Mouse (Mus musculus) lung, embryonic 14.5 days (tissue): ENCODE measurements at regions not wholly inside any gene's neighbourhood (a gene's known extent, or its start where the extent isn't known, plus 50 kb on each side); places are given as distances from the start of the nearest gene placed in this dataset.

Source experiments
- ATAC-seq: fragments of 200-750 bp; cut with Nextera tagmentation; 2 replicates; pipeline ENCODE4 v1.8.0; 2017; ENCODE audit warnings: mild to moderate bottlenecking, moderate TSS enrichment, moderate library complexity; ENCODE audit not compliant: insufficient read depth
- DNase-seq: peaks from one replicate; pipeline ENCODE4 v3.0.0-alpha.2; 2015
- H3K27ac ChIP-seq: fragments of 300-500 bp; sonication (generic); 2 replicates; pipeline ENCODE4 v1.5.1; 2014; ENCODE audit warnings: low read depth, mild to moderate bottlenecking, moderate library complexity
- H3K27me3 ChIP-seq: fragments of 300-500 bp; sonication (generic); 2 replicates; pipeline ENCODE4 v1.6.1; 2014; ENCODE audit warnings: low read length, control low read depth; ENCODE audit not compliant: insufficient read depth
- H3K36me3 ChIP-seq: fragments of 300-500 bp; sonication (generic); 2 replicates; pipeline ENCODE4 v1.6.1; 2014; ENCODE audit warnings: control low read depth; ENCODE audit not compliant: insufficient read depth
- H3K4me1 ChIP-seq: fragments of 300-500 bp; sonication (generic); 2 replicates; pipeline ENCODE4 v1.6.1; 2014; ENCODE audit warnings: antibody characterized with exemption, control low read depth; ENCODE audit not compliant: insufficient read depth
- H3K4me2 ChIP-seq: fragments of 300-500 bp; sonication (generic); 2 replicates; pipeline ENCODE4 v1.6.1; 2014; ENCODE audit warnings: mild to moderate bottlenecking
- H3K4me3 ChIP-seq: fragments of 300-500 bp; sonication (generic); 2 replicates; pipeline ENCODE4 v1.5.1; 2014; ENCODE audit warnings: low read depth, low read length
- H3K9ac ChIP-seq: fragments of 300-500 bp; sonication (generic); 2 replicates; pipeline ENCODE4 v1.6.1; 2014
- H3K9me3 ChIP-seq: fragments of 300-500 bp; sonication (generic); 2 replicates; pipeline ENCODE4 v1.6.1; 2016; ENCODE audit warnings: low read depth, low read length, control low read depth
- CTCF ChIP-seq: IDR thresholded peaks from 2 replicates; pipeline ENCODE4 v1.5.1; 2016; ENCODE audit warnings: antibody characterized with exemption, low read depth
- WGBS: fragments of 180-500 bp; shearing (Covaris S2); extraction: QIAGEN DNeasy Blood & Tissue Kit; methylation state at CpG from one replicate; pipeline ENCODE4 v1.1.7; 2014; 5-methylcytosine and 5-hydroxymethylcytosine counted together

DNA sequence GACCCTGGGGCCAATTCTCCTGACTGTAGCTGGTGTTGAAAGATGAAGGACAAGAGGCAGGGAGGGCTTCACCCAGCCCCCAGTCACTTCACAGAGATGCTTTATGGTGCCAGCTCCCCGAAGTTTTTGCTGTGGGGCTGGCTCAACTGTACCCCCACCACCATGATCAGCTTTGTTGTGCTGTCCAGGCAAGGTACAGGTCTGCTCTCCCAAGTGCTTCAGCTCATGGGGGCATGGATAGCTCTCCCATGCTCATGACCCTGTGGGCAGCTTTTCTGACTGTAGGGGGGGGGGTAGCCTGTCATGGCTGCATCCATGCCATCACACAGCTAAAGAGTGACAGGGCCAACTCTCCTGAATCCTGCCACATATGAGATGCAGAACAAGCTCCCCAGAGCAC lies 1072.9 kb upstream of the Cited2 start:
- WGBS, result 46% methylated on average over 1 of the region's 1 CpGs
- H3K27ac ChIP-seq, result no peak overlapping the region
- no peak for ATAC-seq
- H3K27me3 ChIP-seq, result no peaks in the 10 kb centered on the region
- DNase-seq, result no peak
- no peak overlapping the region for H3K4me3 ChIP-seq
- no peaks in the 10 kb centered on the region for H3K36me3 ChIP-seq
- TF ChIP-seq CTCF, result no peak
- H3K9ac ChIP-seq, result no peak overlapping the region
- H3K4me1 ChIP-seq, result no peaks in the 10 kb centered on the region
- no peaks in the 10 kb centered on the region for H3K9me3 ChIP-seq
- no peak overlapping the region for H3K4me2 ChIP-seq

DNA sequence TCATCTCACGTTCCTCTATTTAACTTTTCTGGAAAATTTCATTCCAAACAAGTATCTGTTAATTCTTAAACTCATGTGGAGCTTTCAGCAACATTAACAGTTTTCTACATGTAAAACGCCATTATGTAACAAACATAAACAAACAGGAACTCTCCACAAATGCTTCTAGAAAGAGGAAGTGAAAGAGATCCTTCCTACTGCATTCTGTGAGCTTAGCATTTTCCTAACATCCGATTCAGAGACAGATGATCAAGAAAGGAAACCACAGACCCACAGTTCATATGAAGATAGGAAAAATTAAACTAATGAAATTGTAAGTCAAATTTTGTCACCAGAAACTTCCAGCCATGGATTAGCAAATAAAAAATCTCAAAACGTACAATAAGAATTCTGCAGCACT lies 1070.6 kb upstream of the Cited2 start:
- DNase-seq (no peak), ATAC-seq (no peak)
- 76% methylated on average over 4 of the region's 4 CpGs for WGBS
- TF ChIP-seq CTCF, result no peak
- no peak overlapping the region for H3K27ac ChIP-seq
- H3K9ac ChIP-seq, result no peak overlapping the region
- H3K27me3 ChIP-seq, result no peaks in the 10 kb centered on the region
- H3K9me3 ChIP-seq, result no peaks in the 10 kb centered on the region
- no peaks in the 10 kb centered on the region for H3K36me3 ChIP-seq
- H3K4me2 ChIP-seq, result no peak overlapping the region
- H3K4me1 ChIP-seq, result no peaks in the 10 kb centered on the region
- no peak overlapping the region for H3K4me3 ChIP-seq

- Histone ChIP-seq H3K9ac (no peak overlapping the region), H3K4me3 (no peak overlapping the region), H3K27ac (no peak overlapping the region), H3K27me3 (no peaks in the 10 kb centered on the region), H3K4me1 (no peaks in the 10 kb centered on the region), H3K4me2 (no peak overlapping the region), H3K9me3 (no peaks in the 10 kb centered on the region), H3K36me3 (no peaks in the 10 kb centered on the region)
- WGBS, result 27% methylated on average over 1 of the region's 1 CpGs
- no peak for ATAC-seq
- TF ChIP-seq CTCF, result no peak
- DNase-seq, result no peak
These were observed 1058.5 kb upstream of the Cited2 start for GRCm38 (mm10) chr10:16664483-16664882.

DNA sequence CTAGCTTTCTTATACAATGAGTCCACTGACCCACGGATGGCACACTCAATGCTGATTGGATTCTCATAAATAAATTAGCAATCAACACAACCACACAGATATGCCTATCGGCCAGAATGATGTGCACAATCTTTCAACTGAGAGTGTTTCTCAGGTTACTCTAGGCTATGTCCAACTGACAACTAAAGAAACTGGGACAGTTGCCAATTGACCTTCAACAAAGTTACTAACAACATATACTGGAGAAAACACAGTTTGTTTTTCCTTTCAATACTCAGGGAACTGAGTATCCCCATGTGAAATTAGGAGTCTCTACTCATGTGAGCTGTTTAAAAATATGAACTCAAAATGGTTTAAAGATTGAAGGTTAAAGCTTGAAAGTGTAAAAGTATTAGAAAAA lies 1052.7 kb upstream of the Cited2 start:
- no peaks in the 10 kb centered on the region for H3K27me3 ChIP-seq
- no peak overlapping the region for H3K9ac ChIP-seq
- ATAC-seq, result no peak
- H3K4me1 ChIP-seq, result no peaks in the 10 kb centered on the region
- TF ChIP-seq CTCF, result no peak
- H3K4me3 ChIP-seq, result no peak overlapping the region
- no peak overlapping the region for H3K4me2 ChIP-seq
- WGBS, result 49% methylated on average over 2 of the region's 2 CpGs
- DNase-seq, result peak; percentile 4
- no peak overlapping the region for H3K27ac ChIP-seq
- H3K9me3 ChIP-seq, result no peaks in the 10 kb centered on the region
- no peaks in the 10 kb centered on the region for H3K36me3 ChIP-seq

GRCm38 (mm10) chr10:16681001-16681400 lies 1042.0 kb upstream of the Cited2 start:
- WGBS, result 80% methylated on average over 3 of the region's 3 CpGs
- no peak for ATAC-seq
- no peak for DNase-seq
- Histone ChIP-seq H3K4me2 (no peak overlapping the region), H3K9me3 (no peaks in the 10 kb centered on the region), H3K4me3 (no peak overlapping the region), H3K27me3 (no peaks in the 10 kb centered on the region), H3K27ac (no peak overlapping the region), H3K9ac (no peak overlapping the region), H3K4me1 (no peaks in the 10 kb centered on the region), H3K36me3 (no peaks in the 10 kb centered on the region)
- TF ChIP-seq CTCF, result no peak

- DNase-seq, result no peak
- no peak for ATAC-seq
- H3K9ac ChIP-seq, result no peak overlapping the region
- TF ChIP-seq CTCF, result no peak
- no peak overlapping the region for H3K27ac ChIP-seq
- no peaks in the 10 kb centered on the region for H3K9me3 ChIP-seq
- no peaks in the 10 kb centered on the region for H3K36me3 ChIP-seq
- H3K4me1 ChIP-seq, result no peaks in the 10 kb centered on the region
- H3K4me2 ChIP-seq, result no peak overlapping the region
- WGBS, result 92% methylated on average over 1 of the region's 1 CpGs
- H3K27me3 ChIP-seq, result no peaks in the 10 kb centered on the region
- no peak overlapping the region for H3K4me3 ChIP-seq
These were observed 1037.7 kb upstream of the Cited2 start for GRCm38 (mm10) chr10:16685352-16685751.

- H3K4me2 ChIP-seq, result no peak overlapping the region
- H3K4me3 ChIP-seq, result no peak overlapping the region
- DNase-seq (no peak), ATAC-seq (no peak)
- no peaks in the 10 kb centered on the region for H3K4me1 ChIP-seq
- no peaks in the 10 kb centered on the region for H3K9me3 ChIP-seq
- no peaks in the 10 kb centered on the region for H3K27me3 ChIP-seq
- no peak overlapping the region for H3K9ac ChIP-seq
- TF ChIP-seq CTCF, result no peak
- 66% methylated on average over 2 of the region's 2 CpGs for WGBS
- H3K27ac ChIP-seq, result no peak overlapping the region
- no peaks in the 10 kb centered on the region for H3K36me3 ChIP-seq
These were observed 1016.0 kb upstream of the Cited2 start for GRCm38 (mm10) chr10:16706976-16707375.

- WGBS, result 31% methylated on average over 3 of the region's 3 CpGs
- Histone ChIP-seq H3K9me3 (no peaks in the 10 kb centered on the region), H3K4me3 (no peak overlapping the region), H3K4me1 (no peaks in the 10 kb centered on the region), H3K9ac (no peak overlapping the region), H3K36me3 (no peaks in the 10 kb centered on the region), H3K27me3 (no peaks in the 10 kb centered on the region), H3K4me2 (no peak overlapping the region), H3K27ac (no peak overlapping the region)
- DNase-seq (peak; percentile 24), ATAC-seq (peak; percentile 49; the same call in 1 of the 2 replicates)
- no peak for TF ChIP-seq CTCF
These were observed 1009.9 kb upstream of the Cited2 start for GRCm38 (mm10) chr10:16713143-16713542.
